Mouse (Mus musculus): Measurements from ENCODE around the gene Tspan32. TPM values are rescaled to one million over a fixed set of nuclear protein-coding genes. Genes with fewer than 3 reads are reported as not detected.

Gene Tspan32
- polyA plus RNA-seq, 1 experiment = 59.5 TPM

GRCm38 (mm10) chr7:143008996-143009665 is 4.3 kb downstream of the Tspan32 start:
- Histone ChIP-seq H3K4me3 (no peak overlapping the region), H3K36me3 (ENCODE audit: control insufficient read depth, insufficient read depth) (no peaks in the 10 kb centered on the region), H3K4me2 (ENCODE audit: low read depth) (peak overlapping the region; percentile 81), H3K27me3 (ENCODE audit: control insufficient read depth, insufficient read depth, insufficient read length) (no peaks in the 10 kb centered on the region), H3ac (ENCODE audit: control insufficient read depth, insufficient read length) (no peak overlapping the region), H3K79me2 (ENCODE audit: control insufficient read depth, insufficient read depth) (no peaks in the 10 kb centered on the region)
- TF ChIP-seq USF1 (IDR thresholded peaks at IDR 0.05; ENCODE audit: low read depth) (no peak), TCF12 (IDR thresholded peaks at IDR 0.05; ENCODE audit: insufficient read depth, poor library complexity, severe bottlenecking) (no peak), MYOG (IDR thresholded peaks at IDR 0.05; ENCODE audit: control insufficient read depth in 1 of 3, insufficient read depth in 1 of 3, insufficient read length in 2 of 3, low read depth in 2 of 3) (no peak), MAX (IDR thresholded peaks at IDR 0.05; ENCODE audit: low read depth) (no peak), TCF3 (IDR thresholded peaks at IDR 0.05; ENCODE audit: insufficient read length, low read depth) (no peak)

GRCm38 (mm10) chr7:143009996-143010395 is 5.2 kb downstream of the Tspan32 start:
- no peaks in the 10 kb centered on the region for H3K27me3 ChIP-seq (ENCODE audit: control insufficient read depth, insufficient read depth, insufficient read length)
- no peaks in the 10 kb centered on the region for H3K36me3 ChIP-seq (ENCODE audit: control insufficient read depth, insufficient read depth)
- no peak overlapping the region for H3K4me3 ChIP-seq
- H3ac ChIP-seq (ENCODE audit: control insufficient read depth, insufficient read length) = no peak overlapping the region
- TF ChIP-seq POLR2AphosphoS2 (IDR thresholded peaks at IDR 0.05; ENCODE audit: insufficient read length, low read depth) (no peak), USF1 (IDR thresholded peaks at IDR 0.05; ENCODE audit: low read depth) (no peak), TCF12 (IDR thresholded peaks at IDR 0.05; ENCODE audit: insufficient read depth, poor library complexity, severe bottlenecking) (no peak), MYOG (IDR thresholded peaks at IDR 0.05; ENCODE audit: control insufficient read depth in 1 of 3, insufficient read depth in 1 of 3, insufficient read length in 2 of 3, low read depth in 2 of 3) (no peak), POLR2A (IDR thresholded peaks at IDR 0.05; ENCODE audit: insufficient read length, low read depth) (no peak), SRF (IDR thresholded peaks at IDR 0.05; ENCODE audit: control insufficient read depth, insufficient read length, low read depth) (no peak), MYOD1 (IDR thresholded peaks at IDR 0.05; ENCODE audit: control insufficient read depth in 1 of 3, insufficient read length in 2 of 3, low read depth in 2 of 3) (no peak), MAX (IDR thresholded peaks at IDR 0.05; ENCODE audit: low read depth) (no peak), E2F4 (IDR thresholded peaks at IDR 0.05; ENCODE audit: insufficient read depth) (no peak), TCF3 (IDR thresholded peaks at IDR 0.05; ENCODE audit: insufficient read length, low read depth) (no peak), CEBPB (IDR thresholded peaks at IDR 0.05; ENCODE audit: insufficient read depth, poor library complexity, severe bottlenecking) (no peak), REST (IDR thresholded peaks at IDR 0.05; ENCODE audit: insufficient read depth, insufficient read length) (no peak)
- peak overlapping the region; percentile 54 for H3K4me2 ChIP-seq (ENCODE audit: low read depth)
- no peaks in the 10 kb centered on the region for H3K79me2 ChIP-seq (ENCODE audit: control insufficient read depth, insufficient read depth)

DNA sequence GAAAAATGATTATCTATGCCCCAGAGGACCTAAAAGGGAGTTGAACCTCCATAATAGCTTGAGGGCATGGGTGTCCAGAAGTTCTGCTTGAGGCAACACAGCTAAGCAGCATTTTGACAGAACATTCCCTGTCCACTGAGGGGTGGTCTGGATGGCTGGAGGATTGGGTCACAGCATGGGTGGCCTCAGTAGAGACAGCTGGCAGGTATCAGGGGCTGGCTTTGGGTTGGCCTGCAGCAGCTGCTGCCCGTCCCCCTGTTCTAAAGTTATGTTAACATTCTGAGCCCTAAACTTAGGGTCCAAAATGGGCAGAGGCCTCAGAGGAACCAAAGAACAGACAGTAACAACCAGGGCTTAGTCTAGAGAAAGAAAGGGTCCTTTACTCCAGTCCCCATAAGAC is 6.4 kb downstream of the Tspan32 start:
- no peaks in the 10 kb centered on the region for H3K79me2 ChIP-seq (ENCODE audit: control insufficient read depth, insufficient read depth)
- no peak overlapping the region for H3ac ChIP-seq (ENCODE audit: control insufficient read depth, insufficient read length)
- TF ChIP-seq SRF (IDR thresholded peaks at IDR 0.05; ENCODE audit: control insufficient read depth, insufficient read length, low read depth) (no peak), MAX (IDR thresholded peaks at IDR 0.05; ENCODE audit: low read depth) (no peak), POLR2A (IDR thresholded peaks at IDR 0.05; ENCODE audit: insufficient read length, low read depth) (no peak), TCF3 (IDR thresholded peaks at IDR 0.05; ENCODE audit: insufficient read length, low read depth) (no peak), MYOG (IDR thresholded peaks at IDR 0.05; ENCODE audit: control insufficient read depth in 1 of 3, insufficient read depth in 1 of 3, insufficient read length in 2 of 3, low read depth in 2 of 3) (peak in 2 of 3 experiments; percentile 76 to 89), REST (IDR thresholded peaks at IDR 0.05; ENCODE audit: insufficient read depth, insufficient read length) (no peak), MYOD1 (IDR thresholded peaks at IDR 0.05; ENCODE audit: control insufficient read depth in 1 of 3, insufficient read length in 2 of 3, low read depth in 2 of 3) (peak in 2 of 3 experiments; percentile 45 to 76), USF1 (IDR thresholded peaks at IDR 0.05; ENCODE audit: low read depth) (no peak)
- H3K27me3 ChIP-seq (ENCODE audit: control insufficient read depth, insufficient read depth, insufficient read length) = no peaks in the 10 kb centered on the region
- H3K4me3 ChIP-seq = no peak overlapping the region
- H3K4me2 ChIP-seq (ENCODE audit: low read depth) = no peak overlapping the region
- no peaks in the 10 kb centered on the region for H3K36me3 ChIP-seq (ENCODE audit: control insufficient read depth, insufficient read depth)

DNA sequence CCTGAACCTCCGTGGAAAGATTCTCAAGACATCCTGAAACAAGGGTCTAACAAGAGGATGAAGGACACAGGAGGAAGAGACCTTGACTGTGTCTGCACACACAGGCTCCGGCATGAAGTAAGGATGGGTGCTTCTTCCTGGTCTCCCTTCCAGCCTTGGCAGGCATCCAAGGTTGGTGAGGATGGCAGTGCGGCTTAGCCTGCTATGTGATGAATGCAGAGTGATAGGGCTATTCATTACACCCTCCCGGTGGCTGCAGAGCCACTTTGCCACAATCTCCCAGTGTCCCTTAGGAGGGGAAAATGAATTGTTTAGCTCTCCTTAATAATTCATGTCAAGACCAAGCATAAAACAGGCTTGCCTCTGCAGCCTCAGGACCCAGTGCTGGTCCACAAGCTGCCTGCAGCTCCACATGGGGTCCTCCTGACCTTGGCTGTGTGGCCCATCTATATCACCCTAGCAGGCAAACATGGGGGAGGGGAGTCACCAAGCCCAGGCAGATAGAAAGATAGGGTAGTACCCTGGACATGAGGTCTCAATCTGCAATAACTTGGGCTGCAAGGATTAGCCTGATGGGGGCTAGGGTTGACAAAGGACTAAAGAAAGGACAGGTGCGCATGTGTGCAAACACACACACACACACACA is 7.5 kb downstream of the Tspan32 start:
- Histone ChIP-seq H3ac (ENCODE audit: control insufficient read depth, insufficient read length) (no peak overlapping the region), H3K79me2 (ENCODE audit: control insufficient read depth, insufficient read depth) (no peaks in the 10 kb centered on the region), H3K4me2 (ENCODE audit: low read depth) (peak overlapping the region; percentile 19), H3K4me3 (no peak overlapping the region), H3K27me3 (ENCODE audit: control insufficient read depth, insufficient read depth, insufficient read length) (no peaks in the 10 kb centered on the region), H3K36me3 (ENCODE audit: control insufficient read depth, insufficient read depth) (no peaks in the 10 kb centered on the region)
- TF ChIP-seq MYOG (IDR thresholded peaks at IDR 0.05; ENCODE audit: control insufficient read depth in 1 of 3, insufficient read depth in 1 of 3, insufficient read length in 2 of 3, low read depth in 2 of 3) (no peak), E2F4 (IDR thresholded peaks at IDR 0.05; ENCODE audit: insufficient read depth) (no peak), POLR2A (IDR thresholded peaks at IDR 0.05; ENCODE audit: insufficient read length, low read depth) (no peak), CEBPB (IDR thresholded peaks at IDR 0.05; ENCODE audit: insufficient read depth, poor library complexity, severe bottlenecking) (no peak), USF1 (IDR thresholded peaks at IDR 0.05; ENCODE audit: low read depth) (no peak), MAX (IDR thresholded peaks at IDR 0.05; ENCODE audit: low read depth) (no peak), SRF (IDR thresholded peaks at IDR 0.05; ENCODE audit: control insufficient read depth, insufficient read length, low read depth) (no peak), MYOD1 (IDR thresholded peaks at IDR 0.05; ENCODE audit: control insufficient read depth in 1 of 3, insufficient read length in 2 of 3, low read depth in 2 of 3) (peak in 1 of 3 experiments; percentile 19), TCF12 (IDR thresholded peaks at IDR 0.05; ENCODE audit: insufficient read depth, poor library complexity, severe bottlenecking) (no peak), POLR2AphosphoS2 (IDR thresholded peaks at IDR 0.05; ENCODE audit: insufficient read length, low read depth) (peak; percentile 16), TCF3 (IDR thresholded peaks at IDR 0.05; ENCODE audit: insufficient read length, low read depth) (no peak)
